Mouse (Mus musculus) CH12.LX (cell line): Measurements from ENCODE around the gene Kmt2a. TPM values are rescaled to one million over a fixed set of nuclear protein-coding genes. Genes with fewer than 3 reads are reported as not detected.

ENCODE experiments used
- DNase-seq: peaks from one replicate; pipeline ENCODE4 v3.0.0-alpha.2; 2013; ENCODE audit errors: extremely low read depth
- H3K27ac ChIP-seq: 2 replicates; pipeline ENCODE4 v1.5.1; 2012; ENCODE audit warnings: low read depth, mild to moderate bottlenecking, control low read depth, moderate library complexity; ENCODE audit not compliant: insufficient read depth
- H3K27me3 ChIP-seq: replicated peaks from 2 replicates; pipeline ENCODE3; 2012; ENCODE audit warnings: inconsistent platforms
- H3K36me3 ChIP-seq, 2 experiments: replicated peaks in 1 of 2; 2 replicates each; pipeline versions ENCODE3 to v1.6.1; 2012; ENCODE audit warnings: inconsistent platforms in 1 of 2, low read length in 1 of 2, mild to moderate bottlenecking in 1 of 2, mixed read lengths in 1 of 2, moderate library complexity in 1 of 2; ENCODE audit not compliant: control insufficient read depth in 1 of 2, insufficient read depth in 1 of 2
- H3K4me1 ChIP-seq, 2 experiments: 2 replicates each; pipeline ENCODE4 v1.6.1; 2012; ENCODE audit warnings: inconsistent platforms in 1 of 2, moderate library complexity in 1 of 2; ENCODE audit not compliant: insufficient read depth in 2 of 2, control insufficient read depth in 1 of 2
- H3K4me2 ChIP-seq: 2 replicates; pipeline ENCODE4 v1.6.1; 2012; ENCODE audit warnings: low read depth, mild to moderate bottlenecking, control low read depth; ENCODE audit not compliant: poor library complexity, insufficient read depth, severe bottlenecking
- H3K4me3 ChIP-seq, 3 experiments: fragments of 150-350 bp in 1 of 3; sonication (generic) in 1 of 3; replicated peaks in 1 of 3; 2 replicates each; pipeline versions ENCODE3 to v1.5.1; 2011 to 2012; ENCODE audit warnings: low read depth in 2 of 3, low read length in 2 of 3, mild to moderate bottlenecking in 2 of 3, moderate library complexity in 2 of 3, control low read depth in 1 of 3, improper control_type of control experiment in 1 of 3, inconsistent platforms in 1 of 3, mixed read lengths in 1 of 3; ENCODE audit not compliant: poor library complexity in 1 of 3
- H3K79me2 ChIP-seq: replicated peaks from 2 replicates; pipeline ENCODE4 v1.6.1; 2012; ENCODE audit warnings: mild to moderate bottlenecking, moderate library complexity; ENCODE audit not compliant: control insufficient read depth, poor library complexity, insufficient read depth, severe bottlenecking; ENCODE audit errors: extremely low read depth
- H3K9ac ChIP-seq: 2 replicates; pipeline ENCODE4 v1.6.1; 2012; ENCODE audit warnings: low read depth, mild to moderate bottlenecking, control low read depth, moderate library complexity; ENCODE audit not compliant: insufficient read depth
- H3K9me3 ChIP-seq: replicated peaks from 2 replicates; pipeline ENCODE3; 2012; ENCODE audit warnings: low read length, inconsistent platforms, mixed read lengths
- BHLHE40 ChIP-seq: IDR thresholded peaks from 2 replicates; pipeline ENCODE4 v1.6.1; 2011; ENCODE audit warnings: mild to moderate bottlenecking, low read depth, low read length, improper control_type of control experiment
- CHD2 ChIP-seq: IDR thresholded peaks from 2 replicates; pipeline ENCODE4 v1.6.1; 2011; ENCODE audit warnings: low read length, improper control_type of control experiment
- E2F4 ChIP-seq: IDR thresholded peaks from 2 replicates; pipeline ENCODE4 v1.6.1; 2011; ENCODE audit warnings: low read depth, low read length, improper control_type of control experiment; ENCODE audit not compliant: insufficient replicate concordance
- ELF1 ChIP-seq: IDR thresholded peaks from 2 replicates; pipeline ENCODE4 v1.6.1; 2014; ENCODE audit warnings: low read depth, mild to moderate bottlenecking, inconsistent platforms, low read length, improper control_type of control experiment
- HCFC1 ChIP-seq: IDR thresholded peaks from 2 replicates; pipeline ENCODE4 v1.6.1; 2012; ENCODE audit warnings: low read depth, mild to moderate bottlenecking, inconsistent platforms, low read length, improper control_type of control experiment
- MAFK ChIP-seq: IDR thresholded peaks from 2 replicates; pipeline ENCODE4 v1.6.1; 2011; ENCODE audit warnings: low read length, improper control_type of control experiment; ENCODE audit not compliant: insufficient replicate concordance
- MAZ ChIP-seq: IDR thresholded peaks from 2 replicates; pipeline ENCODE4 v1.6.1; 2012; ENCODE audit warnings: low read depth, mild to moderate bottlenecking, inconsistent platforms, low read length, improper control_type of control experiment, moderate library complexity
- MEF2A ChIP-seq: IDR thresholded peaks from 2 replicates; pipeline ENCODE4 v1.6.1; 2014; ENCODE audit warnings: low read depth, mild to moderate bottlenecking, inconsistent platforms, low read length, improper control_type of control experiment, borderline replicate concordance
- MXI1 ChIP-seq: IDR thresholded peaks from 2 replicates; pipeline ENCODE4 v1.6.1; 2011; ENCODE audit warnings: mild to moderate bottlenecking, low read depth, low read length, improper control_type of control experiment
- NELFE ChIP-seq: IDR thresholded peaks from 2 replicates; pipeline ENCODE4 v1.6.1; 2011; ENCODE audit warnings: low read depth, low read length, improper control_type of control experiment
- POLR2A ChIP-seq: IDR thresholded peaks from 2 replicates; pipeline ENCODE4 v1.6.1; 2011; ENCODE audit warnings: low read depth, mild to moderate bottlenecking, improper control_type of control experiment, low read length
- POLR2AphosphoS2 ChIP-seq: IDR thresholded peaks from 2 replicates; pipeline ENCODE4 v1.6.1; 2011; ENCODE audit warnings: low read depth, low read length, improper control_type of control experiment
- RAD21 ChIP-seq: IDR thresholded peaks from 2 replicates; pipeline ENCODE4 v1.6.1; 2011; ENCODE audit warnings: low read depth, mild to moderate bottlenecking, low read length, improper control_type of control experiment, moderate library complexity
- RCOR1 ChIP-seq: conservative IDR thresholded peaks from 2 replicates; pipeline ENCODE4 v1.6.1; 2012; ENCODE audit warnings: low read depth, mild to moderate bottlenecking, inconsistent platforms, low read length, improper control_type of control experiment
- SIN3A ChIP-seq: IDR thresholded peaks from 2 replicates; pipeline ENCODE4 v1.6.1; 2012; ENCODE audit warnings: low read length, improper control_type of control experiment, inconsistent platforms
- TCF12 ChIP-seq: IDR thresholded peaks from 2 replicates; pipeline ENCODE4 v1.6.1; 2014; ENCODE audit warnings: low read depth, mild to moderate bottlenecking, inconsistent platforms, low read length, improper control_type of control experiment
- UBTF ChIP-seq: IDR thresholded peaks from 2 replicates; pipeline ENCODE4 v1.6.1; 2012; ENCODE audit warnings: low read depth, mild to moderate bottlenecking, inconsistent platforms, low read length, improper control_type of control experiment, moderate library complexity
- USF1 ChIP-seq: IDR thresholded peaks from 2 replicates; pipeline ENCODE4 v1.6.1; 2014; ENCODE audit warnings: low read depth, mild to moderate bottlenecking, inconsistent platforms, low read length, improper control_type of control experiment
- USF2 ChIP-seq: conservative IDR thresholded peaks from 2 replicates; pipeline ENCODE4 v1.6.1; 2011; ENCODE audit warnings: low read depth, low read length, improper control_type of control experiment
- ZKSCAN1 ChIP-seq: IDR thresholded peaks from 2 replicates; pipeline ENCODE4 v1.6.1; 2012; ENCODE audit warnings: low read depth, inconsistent platforms, low read length, improper control_type of control experiment, borderline replicate concordance
- dilution Hi-C: fragments of 300-500 bp; cut with MboI; formaldehyde crosslinking; loops from 2 replicates; pipeline ENCODE4 v1.14.3; 2020; ENCODE audit warnings: low sequenced_read_pairs; ENCODE audit not compliant: extremely low pct_unique_long_range_greater_than_20kb, extremely low pct_ligation_motif_present
- in situ Hi-C: fragments of 300-500 bp; cut with MboI; formaldehyde crosslinking; loops from 3 replicates; pipeline ENCODE4 v1.14.3; 2019; ENCODE audit warnings: low sequenced_read_pairs, low pct_ligation_motif_present, low pct_unique_long_range_greater_than_20kb, mixed read lengths
- polyA plus RNA-seq: library from polyadenylated mRNA; unstranded; fragments of >175 nt; gene quantifications from 2 replicates; pipeline ENCODE4 v1.2.1, GENCODE M21; 2012; ENCODE audit warnings: low read depth; ENCODE audit not compliant: insufficient read length
- total RNA-seq, 2 experiments: library from RNA; depleted of rRNA; stranded (reverse); fragments of 300-350 nt in 1 of 2; fragments of >200 nt in 1 of 2; gene quantifications; 2 replicates each; pipeline ENCODE4 v1.2.3; 2012 to 2014

Kmt2a gene
- total and polyA plus RNA-seq, 3 experiments, result 2.5 to 21.3 (median 7.2) TPM

DNA sequence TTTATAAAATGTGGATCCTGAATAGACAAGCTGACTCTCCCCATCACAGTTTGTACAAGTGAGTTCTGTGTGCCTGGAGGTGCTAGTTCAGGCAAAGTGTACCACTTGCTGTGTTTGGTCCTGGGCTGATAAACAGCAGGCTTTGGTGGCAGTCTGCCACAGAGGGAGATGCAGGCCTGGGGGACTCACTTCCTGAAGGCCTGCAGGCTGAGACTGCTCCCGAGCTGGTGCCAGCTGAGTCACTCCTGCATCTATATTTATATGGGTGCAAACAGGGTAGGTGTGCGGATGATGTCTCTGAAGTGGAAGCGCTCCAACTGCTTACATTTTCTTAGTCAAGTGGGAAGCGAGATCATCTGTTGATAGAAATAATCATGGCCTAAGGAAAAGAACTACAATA, 24.5 kb upstream of the Kmt2a start:
- no peak for DNase-seq
- Histone ChIP-seq H3K4me2 (no peak overlapping the region), H3K4me1 (peaks cover 0 to 4% of the 10 kb centered on the region in 2 experiments; a peak in 1 of 4 replicates), H3K27ac (no peak overlapping the region), H3K79me2 (no peaks in the 10 kb centered on the region), H3K9me3 (no peaks in the 10 kb centered on the region), H3K9ac (no peak overlapping the region), H3K27me3 (no peaks in the 10 kb centered on the region), H3K4me3 (no peak overlapping the region), H3K36me3 (peaks cover under 1 to 12% of the 10 kb centered on the region in 2 experiments)
- dilution Hi-C loops (no loop called here), in situ Hi-C loops (no loop called here)
- TF ChIP-seq BHLHE40 (no peak), POLR2AphosphoS2 (no peak), ZKSCAN1 (no peak), NELFE (no peak), USF1 (no peak), UBTF (no peak), ELF1 (no peak), RCOR1 (no peak), USF2 (no peak), MAZ (no peak), E2F4 (no peak), MAFK (no peak), HCFC1 (no peak)

GRCm38 (mm10) chr9:44904964-44905363, 23.9 kb upstream of the Kmt2a start:
- no peak overlapping the region for H3K4me2 ChIP-seq
- DNase-seq, result no peak
- H3K27me3 ChIP-seq, result no peaks in the 10 kb centered on the region
- H3K9ac ChIP-seq, result no peak overlapping the region
- dilution Hi-C loops, result no loop called here
- H3K27ac ChIP-seq, result no peak overlapping the region
- no peaks in the 10 kb centered on the region for H3K4me1 ChIP-seq
- H3K79me2 ChIP-seq, result no peaks in the 10 kb centered on the region
- TF ChIP-seq RAD21 (no peak), UBTF (no peak), SIN3A (no peak), MXI1 (no peak), CHD2 (no peak), POLR2A (no peak), TCF12 (no peak), MEF2A (no peak)
- H3K9me3 ChIP-seq, result no peaks in the 10 kb centered on the region
- in situ Hi-C loops, result no loop called here
- no peak overlapping the region for H3K4me3 ChIP-seq
- peaks cover 0 to 6% of the 10 kb centered on the region in 2 experiments for H3K36me3 ChIP-seq
